In the genomic region with DNA sequence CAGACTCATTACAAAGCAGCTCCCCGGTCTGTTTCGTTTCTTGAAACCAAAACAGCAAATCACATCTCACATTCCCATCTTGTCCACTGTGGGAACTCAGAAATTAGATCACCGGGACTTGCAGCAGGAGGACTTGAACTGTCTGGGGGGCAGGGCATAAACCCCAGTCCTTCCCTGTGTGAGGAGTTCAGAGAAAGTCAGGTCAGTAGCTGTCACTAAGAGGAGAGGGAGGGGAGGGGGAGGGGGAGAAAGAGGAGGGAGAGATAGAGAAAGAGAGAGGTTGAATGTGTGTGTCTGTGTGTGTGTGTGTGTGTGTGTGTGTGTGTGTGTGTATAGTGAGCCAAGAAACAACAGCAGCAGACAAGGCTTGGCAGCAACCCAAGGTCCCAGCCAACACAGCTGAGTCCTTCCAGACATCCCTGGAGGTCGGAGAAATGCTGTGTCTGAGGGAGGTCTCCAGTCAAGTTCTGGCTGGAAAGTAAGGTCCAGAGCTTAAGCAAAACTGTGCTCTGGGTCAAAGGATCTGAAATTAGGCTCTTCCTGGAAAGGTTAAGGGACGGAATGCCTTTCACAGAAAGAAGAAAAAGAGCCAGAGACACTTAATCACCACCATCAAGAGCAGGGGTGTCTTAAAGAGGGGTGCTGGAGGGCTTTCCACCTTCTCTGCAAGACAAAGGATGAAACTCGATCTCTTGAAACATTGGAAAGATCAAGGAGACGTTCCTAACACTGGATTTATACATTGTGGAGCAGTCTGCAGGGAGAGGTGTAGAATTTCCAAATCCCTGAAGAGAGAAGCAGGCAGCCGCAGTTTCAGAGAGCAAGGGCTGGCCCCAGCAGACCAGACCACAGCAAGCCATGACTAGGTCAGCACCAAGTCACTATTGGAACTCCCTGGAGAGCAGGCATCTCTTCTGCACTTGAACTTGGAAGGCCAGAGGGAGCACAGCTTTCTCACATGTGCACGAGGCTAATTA, we compare ENCODE assay signal across 8 mouse cellular contexts. TPM values are rescaled to one million over a fixed set of nuclear protein-coding genes. Genes with fewer than 3 reads are reported as not detected.
DNase-seq lines count a peak whose midpoint lies in the region; ATAC-seq lines count a peak whose summit lies in the region.

No protein-coding gene starts in this region.

- H3K27me3 ChIP-seq in heart, embryonic 11.5 days (ENCODE audit: control insufficient read depth, insufficient read depth, low read length) = no peaks in the 10 kb centered on the region
- H3K27me3 ChIP-seq in kidney, embryonic 14.5 days (ENCODE audit: control insufficient read depth, insufficient read depth, low read length) = no peaks in the 10 kb centered on the region
- H3K27me3 ChIP-seq in midbrain, embryonic 11.5 days (ENCODE audit: control insufficient read depth, insufficient read depth, low read length) = no peaks in the 10 kb centered on the region

- H3K4me2 ChIP-seq in heart, embryonic 11.5 days = peak overlapping the region; percentile 21
- peak overlapping the region; percentile 22 for H3K4me2 ChIP-seq in kidney, embryonic 14.5 days (replicated peaks; ENCODE audit: low read depth, low read length)
- H3K4me2 ChIP-seq in midbrain, embryonic 11.5 days = no peak overlapping the region

- ATAC-seq in heart, embryonic 11.5 days (replicated peaks; ENCODE audit: insufficient number of reproducible peaks, low FRiP score, low TSS enrichment) = peak; percentile 84
- peak; percentile 92 for ATAC-seq in kidney, embryonic 14.5 days (ENCODE audit: low FRiP score, low TSS enrichment)
- peak; percentile 22; the same call in 1 of the 2 replicates for ATAC-seq in midbrain, embryonic 11.5 days (ENCODE audit: low FRiP score)

- DNase-seq in layer of hippocampus, postnatal 10 days (ENCODE audit: low spot score in 2 of 2) = peak; percentile 45 to 64
- DNase-seq in layer of hippocampus, postnatal 14 days (ENCODE audit: low spot score in 2 of 2) = no peak
- DNase-seq in embryo, embryonic 9.5 days (ENCODE audit: extremely low spot score) = peak; percentile 34
- DNase-seq in midbrain, embryonic 11.5 days (ENCODE audit: low spot score, missing footprints) = peak; percentile 86
- no peak for DNase-seq in spleen, adult 12 weeks (ENCODE audit: low spot score)
- DNase-seq in urinary bladder, adult 18-20 months (ENCODE audit: low spot score in 2 of 2) = no peak

- peak overlapping the region; percentile 49; the same call in 1 of the 2 replicates for H3K9ac ChIP-seq in heart, embryonic 11.5 days (ENCODE audit: low read depth, low read length)
- H3K9ac ChIP-seq in kidney, embryonic 14.5 days (ENCODE audit: low read depth, low read length) = no peak overlapping the region
- H3K9ac ChIP-seq in midbrain, embryonic 11.5 days (ENCODE audit: low read length) = peak overlapping the region; percentile 27; the same call in 1 of the 2 replicates

- H3K36me3 ChIP-seq in heart, embryonic 11.5 days (ENCODE audit: control insufficient read depth, insufficient read depth, low read length) = no peaks in the 10 kb centered on the region
- H3K36me3 ChIP-seq in kidney, embryonic 14.5 days (ENCODE audit: control insufficient read depth, insufficient read depth, low read length) = no peaks in the 10 kb centered on the region
- no peaks in the 10 kb centered on the region for H3K36me3 ChIP-seq in midbrain, embryonic 11.5 days (ENCODE audit: control insufficient read depth, insufficient read depth, low read length)

- WGBS in heart, embryonic 11.5 days (ENCODE audit: insufficient replicate concordance) = 17% methylated on average over 9 of the region's 9 CpGs
- 6% methylated on average over 9 of the region's 9 CpGs for WGBS in kidney, embryonic 14.5 days
- WGBS in midbrain, embryonic 11.5 days = 32% methylated on average over 9 of the region's 9 CpGs

- H3K4me3 ChIP-seq in heart, embryonic 11.5 days (ENCODE audit: low read depth, low read length) = no peak overlapping the region
- H3K4me3 ChIP-seq in kidney, embryonic 14.5 days (ENCODE audit: low read length) = no peak overlapping the region
- no peak overlapping the region for H3K4me3 ChIP-seq in midbrain, embryonic 11.5 days (ENCODE audit: low read depth, low read length)

- H3K9me3 ChIP-seq in heart, embryonic 11.5 days (replicated peaks; ENCODE audit: control insufficient read depth, low read length) = no peaks in the 10 kb centered on the region
- H3K9me3 ChIP-seq in kidney, embryonic 14.5 days (ENCODE audit: control insufficient read depth, low read length) = no peaks in the 10 kb centered on the region
- H3K9me3 ChIP-seq in midbrain, embryonic 11.5 days (ENCODE audit: control insufficient read depth, low read length) = no peaks in the 10 kb centered on the region

- H3K27ac ChIP-seq in heart, embryonic 11.5 days (ENCODE audit: low read depth, low read length) = peak overlapping the region; percentile 88
- H3K27ac ChIP-seq in kidney, embryonic 14.5 days (ENCODE audit: low read depth, low read length) = peak overlapping the region; percentile 69
- no peak overlapping the region for H3K27ac ChIP-seq in midbrain, embryonic 11.5 days (ENCODE audit: low read depth, low read length)

- H3K4me1 ChIP-seq in heart, embryonic 11.5 days (ENCODE audit: control insufficient read depth, insufficient read depth, low read length) = peaks cover 22% of the 10 kb centered on the region
- peaks cover 20% of the 10 kb centered on the region for H3K4me1 ChIP-seq in kidney, embryonic 14.5 days (ENCODE audit: control insufficient read depth, insufficient read depth, low read length)
- peaks cover 9% of the 10 kb centered on the region for H3K4me1 ChIP-seq in midbrain, embryonic 11.5 days (ENCODE audit: control insufficient read depth, insufficient read depth, low read length)

RNA-seq across cellular contexts. Expression of a gene that starts 42.4 kb away (rescaled TPM):
- 10 to 100 TPM; 23.8 to 29.4 TPM for total RNA-seq in layer of hippocampus, postnatal 10 days (2021)
- total RNA-seq in layer of hippocampus, postnatal 14 days (2021) = 10 to 100 TPM; 22.2 to 24.9 TPM
- 8.0 and 9.0 TPM in 2 replicates for polyA plus RNA-seq in heart, embryonic 11.5 days (2014; fragmentation: Nextera tagmentation; extraction: Ambion mirVana)
- polyA plus RNA-seq in kidney, embryonic 14.5 days (2014; fragmentation: Nextera tagmentation; extraction: Ambion mirVana) = 9.7 and 13.3 TPM in 2 replicates
- polyA plus RNA-seq in midbrain, embryonic 11.5 days (2014; fragmentation: Nextera tagmentation; extraction: Ambion mirVana) = 11.2 and 13.2 TPM in 2 replicates

Comparison
In these comparisons a context has a peak if more than half of its experiments do, and no peak if none do; other contexts are left out.
1. DNase-seq: peak in layer of hippocampus, postnatal 10 days (2 of 2), embryo, embryonic 9.5 days (single experiment) and midbrain, embryonic 11.5 days (single experiment); none in layer of hippocampus, postnatal 14 days (0 of 2), spleen, adult 12 weeks (single experiment) and urinary bladder, adult 18-20 months (0 of 2).
2. ATAC-seq: peak in every context shown above with its lines; median percentile 92 in kidney, embryonic 14.5 days; 84 in heart, embryonic 11.5 days; 22 in midbrain, embryonic 11.5 days.